Mouse (Mus musculus) left cerebral cortex, adult 8-10 months (tissue): ENCODE data around the gene Nbeal2. TPM values are rescaled to one million over a fixed set of nuclear protein-coding genes. Genes with fewer than 3 reads are reported as not detected.

Experiments used
- DNase-seq, 2 experiments: peaks; one replicate each; pipeline ENCODE4 v3.0.0; 2022; ENCODE audit warnings: low spot score in 2 of 2
- microRNA-seq, 2 experiments: library from miRNA; unstranded; fragments of <30 nt; microRNA quantifications; one replicate each; pipeline ENCODE4 v1.2.0; 2022
- total RNA-seq, 4 experiments: library from RNA; stranded (reverse); gene quantifications; 2 replicates each; pipeline ENCODE4 v1.2.4; 2022

Nbeal2 gene
- total RNA-seq, 4 experiments from 2014 or later, result 11.9 to 14.6 (median 12.6) TPM

DNA sequence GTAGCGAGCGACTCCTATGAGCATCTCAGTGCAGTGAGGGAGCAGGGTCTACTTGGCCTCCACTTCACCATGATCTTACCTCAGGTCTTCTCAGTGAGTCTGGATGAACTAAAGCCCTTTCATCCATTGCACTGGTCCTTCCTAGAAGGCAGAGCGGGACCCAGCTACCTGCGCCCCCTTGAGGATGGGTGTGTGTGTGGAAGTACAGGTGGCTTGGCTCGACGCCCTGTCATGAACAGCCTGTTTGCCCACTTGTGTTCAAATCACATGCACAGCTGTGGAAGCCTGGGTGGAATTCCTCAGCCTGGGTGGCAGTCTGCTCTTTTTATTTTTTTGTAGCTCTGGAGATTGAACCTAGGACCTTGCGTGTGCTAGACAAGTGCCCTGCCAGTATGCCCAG is 33.8 kb downstream of the Nbeal2 start:
- no peak for DNase-seq

DNA sequence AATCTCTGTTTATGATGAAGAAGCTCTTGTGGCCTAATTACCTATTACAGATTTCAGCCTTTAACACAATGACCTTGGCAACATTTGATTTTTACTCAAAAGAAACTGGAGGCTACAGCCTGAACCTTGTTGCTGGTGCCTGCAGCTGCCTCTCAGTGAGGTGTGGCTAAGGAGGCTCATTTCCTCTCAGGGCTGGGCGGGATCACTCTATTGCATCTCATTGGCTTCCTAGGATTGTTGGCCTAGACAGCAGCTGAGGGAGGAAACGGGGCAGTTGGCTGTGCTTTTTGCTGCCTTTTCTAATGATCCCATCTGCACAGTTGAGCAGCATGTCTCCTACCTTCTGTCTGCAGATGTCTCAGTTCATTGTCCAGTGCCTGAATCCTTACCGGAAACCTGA is 36.9 kb downstream of the Nbeal2 start:
- DNase-seq, result no peak

DNA sequence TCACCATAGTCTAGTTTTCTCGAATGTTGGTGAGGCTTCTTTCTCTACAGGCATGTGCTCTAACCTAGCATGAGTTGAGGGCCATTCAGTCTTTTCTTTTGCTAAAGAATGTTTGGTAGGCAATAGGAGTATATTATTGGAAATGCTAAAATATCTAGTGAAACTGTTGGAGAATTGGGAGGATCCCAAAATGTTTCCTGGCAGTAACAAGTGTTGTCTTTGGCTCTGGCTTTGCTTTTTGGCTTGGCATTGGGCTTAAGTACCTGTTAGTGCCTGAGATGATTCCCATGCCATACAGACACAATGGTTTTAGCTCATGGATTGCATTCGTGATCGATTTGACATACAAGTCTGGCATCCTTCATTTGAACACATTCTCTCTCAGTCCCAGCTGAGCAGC is 42.5 kb downstream of the Nbeal2 start:
- no peak for DNase-seq

DNA sequence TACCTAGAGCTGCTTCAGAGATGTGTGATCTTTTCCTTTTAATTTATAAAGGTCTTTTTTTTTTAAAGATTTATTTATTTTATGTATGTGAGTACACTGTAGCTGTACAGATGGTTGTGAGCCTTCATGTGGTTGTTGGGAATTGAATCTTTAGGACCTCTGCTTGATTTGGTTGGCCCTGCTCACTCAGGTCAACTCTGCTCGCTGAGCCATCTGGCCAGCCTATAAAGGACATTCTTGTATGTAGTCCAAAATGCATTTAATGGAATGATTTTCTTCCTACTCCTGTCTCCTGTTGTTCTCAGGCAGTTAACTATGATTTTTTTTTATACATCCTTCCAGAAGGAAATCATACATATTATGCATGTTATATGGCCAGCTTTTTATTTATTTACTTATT is 70.4 kb downstream of the Nbeal2 start:
- no peak for DNase-seq

DNA sequence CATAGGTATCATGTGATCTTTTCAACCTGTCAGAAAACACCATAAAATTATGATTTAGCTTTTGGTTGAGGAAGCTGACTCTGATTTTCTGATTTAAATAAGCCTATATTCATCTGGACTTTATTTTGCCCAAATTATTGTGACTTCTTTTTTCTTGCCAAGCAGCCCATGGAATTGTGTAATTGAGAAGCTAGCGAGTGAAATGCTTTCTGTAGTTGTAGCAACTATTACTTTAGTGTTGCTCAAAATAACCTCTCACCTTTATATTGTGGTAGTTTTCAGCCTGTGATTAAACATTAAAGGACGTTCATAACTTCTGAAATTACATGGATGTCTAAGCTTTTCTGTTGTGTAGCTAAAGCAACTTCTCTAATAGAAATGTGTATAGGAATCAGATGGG is 71.8 kb downstream of the Nbeal2 start:
- DNase-seq, result no peak

Small RNA genes lying within 50 kb of the gene (microRNA-seq; reads per million reads assigned to microRNA genes)
- gene Mir8107, result 0 reads per million in 2 experiments

Other genes with a start within 250 kb of the Nbeal2 start
- 10 to 100 TPM; 48.3 to 55.0 (median 50.0) TPM for gene Ptpn23, start 245.9 kb downstream of the Nbeal2 start, total RNA-seq
- under 1 TPM in 2 of 4 experiments, not detected in 2; 0.30 to 0.50 TPM for gene Ngp, start 234.4 kb downstream of the Nbeal2 start, total RNA-seq
- 10 to 100 TPM; 23.2 to 28.2 (median 24.7) TPM for gene Klhl18, start 177.5 kb downstream of the Nbeal2 start, total RNA-seq
- gene Kif9, start 177.2 kb downstream of the Nbeal2 start, total RNA-seq, result 1 to 10 TPM; 4.5 to 6.2 (median 5.2) TPM
- 10 to 100 TPM; 58.6 to 74.9 (median 63.6) TPM for gene Setd2, start 121.6 kb downstream of the Nbeal2 start, total RNA-seq
- 1 to 10 TPM; 1.4 to 2.9 (median 2.6) TPM for gene Nradd, start 29.7 kb downstream of the Nbeal2 start, total RNA-seq
- gene Ccdc12, start 2.3 kb upstream of the Nbeal2 start, total RNA-seq, result 10 to 100 TPM; 69.7 to 73.5 (median 72.6) TPM
- 1 to 10 TPM in 3 of 4 experiments, not detected in 1; 2.4 to 3.2 (median 2.6) TPM for gene Myl3, start 87.7 kb upstream of the Nbeal2 start, total RNA-seq
- gene Pth1r, start 93.0 kb upstream of the Nbeal2 start, total RNA-seq, result 1 to 10 TPM; 8.4 to 8.7 (median 8.6) TPM
- not detected for gene Prss42, start 144.0 kb upstream of the Nbeal2 start, total RNA-seq
- not detected for gene Prss44, start 159.8 kb upstream of the Nbeal2 start, total RNA-seq
- gene Prss43, start 172.5 kb upstream of the Nbeal2 start, total RNA-seq, result under 1 TPM; 0.14 to 0.35 (median 0.25) TPM
- gene Prss45, start 180.4 kb upstream of the Nbeal2 start, total RNA-seq, result under 1 TPM in 3 of 4 experiments, not detected in 1; 0.30 to 0.91 (median 0.91) TPM
- not detected for gene Prss46, start 190.3 kb upstream of the Nbeal2 start, total RNA-seq
- gene Prss50, start 203.8 kb upstream of the Nbeal2 start, total RNA-seq, result 1 to 10 TPM in 3 of 4 experiments, under 1 TPM in 1; 0.95 to 2.3 (median 1.9) TPM
- 10 to 100 TPM in 2 of 4 experiments, 1 to 10 TPM in 2; 8.4 to 13.0 (median 10.4) TPM for gene Als2cl, start 225.7 kb upstream of the Nbeal2 start, total RNA-seq
- gene Tmie, start 226.0 kb upstream of the Nbeal2 start, total RNA-seq, result 1 to 10 TPM; 3.1 to 6.1 (median 4.1) TPM